Mouse (Mus musculus) liver, adult 2 months (tissue): ENCODE measurements around the gene Spata6. TPM values are rescaled to one million over a fixed set of nuclear protein-coding genes. Genes with fewer than 3 reads are reported as not detected.

Experiments used
- DNase-seq: peaks from one replicate; pipeline ENCODE4 v3.0.0-alpha.2; 2011; ENCODE audit warnings: low read depth, low spot score; ENCODE audit errors: extremely low read depth
- H3K27ac ChIP-seq: fragments of 200-500 bp; replicated peaks from 2 replicates; pipeline ENCODE4 v1.5.1; 2012; ENCODE audit warnings: low read depth, mild to moderate bottlenecking, control low read depth, inconsistent platforms, low read length; ENCODE audit not compliant: insufficient read depth
- H3K27me3 ChIP-seq: fragments of 200-500 bp; 2 replicates; pipeline ENCODE4 v1.6.1; 2012; ENCODE audit warnings: mild to moderate bottlenecking, moderate library complexity, low read length, inconsistent platforms; ENCODE audit not compliant: control insufficient read depth, insufficient read depth
- H3K36me3 ChIP-seq: fragments of 200-500 bp; 2 replicates; pipeline ENCODE4 v1.6.1; 2012; ENCODE audit warnings: low read length, inconsistent platforms; ENCODE audit not compliant: control insufficient read depth, insufficient read depth
- H3K4me1 ChIP-seq: fragments of 200-500 bp; 2 replicates; pipeline ENCODE4 v1.6.1; 2011; ENCODE audit warnings: low read length; ENCODE audit not compliant: control insufficient read depth, insufficient read depth
- H3K4me3 ChIP-seq: fragments of 200-500 bp; 2 replicates; pipeline ENCODE4 v1.5.1; 2011; ENCODE audit warnings: low read depth, mild to moderate bottlenecking, control low read depth, low read length, moderate library complexity; ENCODE audit not compliant: insufficient read depth
- H3K79me2 ChIP-seq: fragments of 200-500 bp; 2 replicates; pipeline ENCODE4 v1.6.1; 2012; ENCODE audit warnings: inconsistent platforms, mild to moderate bottlenecking, low read length, moderate library complexity; ENCODE audit not compliant: control insufficient read depth, insufficient read depth
- H3K9ac ChIP-seq: fragments of 200-500 bp; 2 replicates; pipeline ENCODE4 v1.6.1; 2012; ENCODE audit warnings: low read depth, mild to moderate bottlenecking, control low read depth, inconsistent platforms, low read length
- CTCF ChIP-seq: fragments of 200-500 bp; IDR thresholded peaks from 2 replicates; pipeline ENCODE4 v1.5.1; 2011; ENCODE audit warnings: low read depth, low read length, control low read depth
- POLR2A ChIP-seq: fragments of 200-500 bp; IDR thresholded peaks from 2 replicates; pipeline ENCODE4 v1.6.1; 2011; ENCODE audit warnings: low read length, control low read depth; ENCODE audit not compliant: insufficient read depth; ENCODE audit errors: extremely low read depth
- WGBS: fragments of 180-500 bp; shearing (Covaris S2); methylation state at CpG from one replicate; pipeline ENCODE4 v1.1.7; 2018; 5-methylcytosine and 5-hydroxymethylcytosine counted together
- polyA plus RNA-seq: library from polyadenylated mRNA; depleted of rRNA; stranded (reverse); fragments of >200 nt; gene quantifications from 2 replicates; pipeline ENCODE4 v1.2.3, GENCODE M21; 2012
- total RNA-seq: library from RNA; depleted of rRNA; stranded (reverse); fragments of >200 nt; gene quantifications from 2 replicates; pipeline ENCODE4 v1.2.3, GENCODE M21; 2014

The Spata6 gene
- total and polyA plus RNA-seq, 2 experiments, result 1.8 to 2.5 TPM

DNA sequence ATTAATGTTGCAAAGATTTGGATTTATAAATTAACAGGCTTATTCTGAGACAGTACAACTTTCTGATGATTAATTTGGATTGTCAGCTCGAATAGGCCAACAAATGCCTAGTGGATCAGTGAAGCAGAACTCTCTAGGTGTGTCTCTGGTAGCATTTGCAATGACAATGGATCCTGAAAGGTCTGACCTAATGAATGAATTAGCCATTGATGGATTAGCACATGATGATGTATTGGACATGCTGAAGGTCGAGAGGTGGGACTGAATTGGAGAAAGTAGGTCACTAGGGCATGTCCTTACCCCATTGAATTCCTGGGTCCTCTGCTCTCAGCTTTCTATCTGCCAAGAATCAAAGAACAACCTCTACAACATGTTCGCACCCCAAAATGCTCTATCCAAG, 37.0 kb upstream of the Spata6 start:
- DNase-seq, result no peak
- H3K79me2 ChIP-seq, result no peaks in the 10 kb centered on the region
- H3K9ac ChIP-seq, result no peak overlapping the region
- H3K27me3 ChIP-seq, result no peaks in the 10 kb centered on the region
- 72% methylated on average over 3 of the region's 3 CpGs for WGBS
- no peaks in the 10 kb centered on the region for H3K36me3 ChIP-seq
- H3K27ac ChIP-seq, result no peak overlapping the region
- H3K4me3 ChIP-seq, result no peak overlapping the region
- H3K4me1 ChIP-seq, result no peaks in the 10 kb centered on the region
- no peak for TF ChIP-seq CTCF

DNA sequence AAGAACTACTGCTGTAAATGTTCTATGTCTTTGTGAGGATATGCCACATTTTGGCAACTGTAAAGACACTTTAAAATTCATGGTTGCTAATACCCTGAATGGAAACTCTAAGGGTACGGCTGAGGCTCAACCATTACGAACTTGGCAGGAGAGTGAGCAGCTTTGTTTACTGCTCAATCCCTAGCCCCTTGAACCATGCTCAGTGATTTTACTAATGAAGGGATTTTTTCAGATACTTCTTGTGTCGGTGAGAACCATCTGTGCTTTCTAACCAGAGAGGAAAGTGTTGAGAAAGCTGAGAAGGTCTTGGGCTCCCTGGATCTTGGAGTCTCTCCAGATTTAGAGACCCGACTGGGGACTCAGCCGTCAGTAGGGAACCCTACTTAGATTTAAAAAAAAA, 35.9 kb upstream of the Spata6 start:
- Histone ChIP-seq H3K9ac (no peak overlapping the region), H3K4me1 (no peaks in the 10 kb centered on the region), H3K27ac (no peak overlapping the region), H3K4me3 (no peak overlapping the region), H3K27me3 (no peaks in the 10 kb centered on the region), H3K79me2 (no peaks in the 10 kb centered on the region), H3K36me3 (no peaks in the 10 kb centered on the region)
- DNase-seq, result no peak
- 82% methylated on average over 5 of the region's 5 CpGs for WGBS
- TF ChIP-seq CTCF, result no peak
- TF ChIP-seq POLR2A, result no peak

DNA sequence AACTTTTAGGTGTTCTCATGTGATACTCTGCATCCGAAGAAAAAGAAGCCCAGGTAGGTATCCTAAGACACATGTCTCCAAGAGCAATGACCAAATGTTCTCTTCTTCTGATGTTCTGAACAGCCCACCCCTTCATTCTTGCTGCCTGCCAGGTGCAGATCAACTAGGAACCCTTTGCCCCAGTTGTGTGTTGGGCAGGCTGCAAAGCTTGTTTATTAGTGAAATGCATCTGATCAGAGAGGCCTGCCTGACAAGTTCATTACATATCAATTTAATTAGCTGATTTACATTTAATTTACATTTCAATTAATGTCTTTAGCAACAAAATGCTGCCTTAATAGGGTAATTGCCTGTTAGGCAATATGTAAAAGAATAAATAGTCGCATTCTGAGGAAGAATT, 33.8 kb upstream of the Spata6 start:
- Histone ChIP-seq H3K27ac (no peak overlapping the region), H3K9ac (no peak overlapping the region), H3K4me1 (no peaks in the 10 kb centered on the region), H3K79me2 (no peaks in the 10 kb centered on the region), H3K4me3 (no peak overlapping the region), H3K27me3 (no peaks in the 10 kb centered on the region), H3K36me3 (no peaks in the 10 kb centered on the region)
- no peak for DNase-seq
- WGBS, result 91% methylated on average over 2 of the region's 2 CpGs
- TF ChIP-seq POLR2A (no peak), CTCF (no peak)

DNA sequence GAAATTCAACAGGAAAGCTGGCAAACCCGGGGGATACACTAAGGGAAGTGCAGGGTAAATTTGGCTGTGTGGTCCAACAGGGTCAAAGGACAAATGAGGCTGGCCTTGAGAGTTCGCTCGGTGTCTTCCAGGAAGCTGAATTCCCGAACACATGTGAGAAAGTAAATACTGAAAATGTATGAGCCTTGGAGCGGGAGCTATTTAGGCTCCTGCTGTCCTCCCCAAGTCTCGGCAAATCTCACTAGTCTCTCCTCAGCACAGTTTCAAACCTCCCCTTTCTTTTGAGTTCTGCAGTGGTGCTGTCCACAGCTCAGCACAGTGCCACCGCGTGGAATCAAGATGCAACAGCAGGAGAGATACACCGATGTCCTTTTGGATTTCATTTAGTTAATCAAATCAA, 32.8 kb upstream of the Spata6 start:
- Histone ChIP-seq H3K79me2 (no peaks in the 10 kb centered on the region), H3K4me1 (no peaks in the 10 kb centered on the region), H3K4me3 (peak overlapping the region; percentile 9; the same call in 1 of the 2 replicates), H3K36me3 (no peaks in the 10 kb centered on the region), H3K27me3 (no peaks in the 10 kb centered on the region), H3K9ac (no peak overlapping the region), H3K27ac (no peak overlapping the region)
- DNase-seq, result peak; percentile 35
- 7% methylated on average over 9 of the region's 9 CpGs for WGBS
- no peak for TF ChIP-seq POLR2A
- TF ChIP-seq CTCF, result peak; percentile 85

DNA sequence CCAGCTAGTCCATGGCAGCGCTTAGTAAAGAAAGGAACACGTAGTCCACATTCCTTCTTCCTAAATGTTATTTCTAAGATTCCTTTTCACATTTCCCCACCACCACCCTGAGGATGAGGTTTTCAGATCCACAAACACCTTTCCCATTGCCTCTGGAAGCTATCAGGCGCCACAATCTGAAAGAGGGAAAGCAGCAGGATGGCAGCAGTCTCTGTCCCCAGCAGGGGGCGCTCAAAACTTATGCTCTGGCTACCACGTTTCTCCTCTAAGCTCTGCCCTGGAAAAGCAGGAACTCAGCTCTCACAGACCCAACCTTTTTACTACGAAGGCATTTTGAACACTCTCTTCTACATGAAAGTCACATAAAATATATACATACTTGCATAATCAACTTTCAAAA, 32.2 kb upstream of the Spata6 start:
- Histone ChIP-seq H3K27me3 (no peaks in the 10 kb centered on the region), H3K4me1 (no peaks in the 10 kb centered on the region), H3K27ac (no peak overlapping the region), H3K4me3 (no peak overlapping the region; the same call in 1 of the 2 replicates), H3K36me3 (no peaks in the 10 kb centered on the region), H3K9ac (no peak overlapping the region), H3K79me2 (no peaks in the 10 kb centered on the region)
- peak; percentile 46 for DNase-seq
- WGBS, result 14% methylated on average over 6 of the region's 6 CpGs
- peak; percentile 89 for TF ChIP-seq CTCF
- no peak for TF ChIP-seq POLR2A

DNA sequence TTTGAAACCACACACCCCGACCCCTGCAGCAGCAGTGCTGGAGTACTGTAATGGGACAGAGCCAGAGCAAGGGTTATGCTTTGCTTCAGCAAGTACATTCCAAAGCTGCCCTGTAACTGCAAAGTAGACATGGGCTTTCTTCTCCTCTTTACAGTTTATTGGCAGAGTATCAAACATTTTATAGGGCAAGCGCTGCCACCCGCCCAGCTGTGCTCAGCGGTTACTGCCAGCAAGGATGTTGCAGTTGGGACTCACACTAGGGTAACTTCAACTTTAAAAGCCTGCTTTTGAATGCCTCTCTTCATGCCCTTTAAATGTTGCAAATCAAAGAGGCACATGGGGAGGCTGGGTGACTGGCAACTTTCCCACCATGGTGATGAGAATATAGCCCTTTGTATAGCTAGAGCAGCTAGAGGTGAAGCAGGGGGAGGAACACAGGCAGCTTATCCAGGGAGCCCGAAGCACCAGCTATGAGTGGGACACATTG, 28.7 kb upstream of the Spata6 start:
- DNase-seq, result no peak
- 85% methylated on average over 5 of the region's 5 CpGs for WGBS
- Histone ChIP-seq H3K79me2 (no peaks in the 10 kb centered on the region), H3K27ac (no peak overlapping the region), H3K4me3 (no peak overlapping the region), H3K36me3 (no peaks in the 10 kb centered on the region), H3K4me1 (no peaks in the 10 kb centered on the region), H3K27me3 (no peaks in the 10 kb centered on the region), H3K9ac (no peak overlapping the region)
- no peak for TF ChIP-seq CTCF
- TF ChIP-seq POLR2A, result no peak
